Mouse (Mus musculus) embryonic facial prominence, embryonic 11.5 days (tissue): ENCODE data around the gene Rgs12. TPM values are rescaled to one million over a fixed set of nuclear protein-coding genes. Genes with fewer than 3 reads are reported as not detected.

Source experiments
- ATAC-seq: fragments of 200-750 bp; cut with Nextera tagmentation; replicated peaks from 2 replicates; pipeline ENCODE4 v1.8.0; 2017; ENCODE audit warnings: low read depth; ENCODE audit not compliant: insufficient number of reproducible peaks, low FRiP score, low TSS enrichment
- DNase-seq: peaks from one replicate; pipeline ENCODE4 v3.0.0-alpha.2; 2015; ENCODE audit warnings: low spot score
- H3K27ac ChIP-seq: fragments of 300-500 bp; sonication (generic); replicated peaks from 2 replicates; pipeline ENCODE4 v1.5.1; 2014; ENCODE audit warnings: mild to moderate bottlenecking, low read depth, low read length, control low read depth
- H3K27me3 ChIP-seq: fragments of 300-500 bp; sonication (generic); 2 replicates; pipeline ENCODE4 v1.6.1; 2014; ENCODE audit warnings: mild to moderate bottlenecking, low read length, moderate library complexity, mixed read lengths; ENCODE audit not compliant: control insufficient read depth, insufficient read depth
- H3K36me3 ChIP-seq: fragments of 300-500 bp; sonication (generic); replicated peaks from 2 replicates; pipeline ENCODE4 v1.6.1; 2014; ENCODE audit warnings: low read depth, mild to moderate bottlenecking, low read length, moderate library complexity, mixed read lengths; ENCODE audit not compliant: control insufficient read depth, insufficient read depth
- H3K4me1 ChIP-seq: fragments of 300-500 bp; sonication (generic); 2 replicates; pipeline ENCODE4 v1.6.1; 2014; ENCODE audit warnings: low read length, mixed read lengths; ENCODE audit not compliant: control insufficient read depth, insufficient read depth
- H3K4me2 ChIP-seq: fragments of 300-500 bp; sonication (generic); 2 replicates; pipeline ENCODE4 v1.6.1; 2014; ENCODE audit warnings: low read depth, mild to moderate bottlenecking, control low read depth, low read length, moderate library complexity
- H3K4me3 ChIP-seq: fragments of 300-500 bp; sonication (generic); 2 replicates; pipeline ENCODE4 v1.5.1; 2014; ENCODE audit warnings: low read depth, low read length, control low read depth
- H3K9ac ChIP-seq: fragments of 300-500 bp; sonication (generic); replicated peaks from 2 replicates; pipeline ENCODE4 v1.6.1; 2014; ENCODE audit warnings: mild to moderate bottlenecking, control low read depth, low read length
- H3K9me3 ChIP-seq: fragments of 300-500 bp; sonication (generic); replicated peaks from 2 replicates; pipeline ENCODE4 v1.6.1; 2016; ENCODE audit warnings: mild to moderate bottlenecking, low read length, inconsistent platforms, mixed read lengths; ENCODE audit not compliant: control insufficient read depth
- WGBS: fragments of 180-500 bp; shearing (Covaris S2); extraction: QIAGEN DNeasy Blood & Tissue Kit; methylation state at CpG from one replicate; pipeline ENCODE4 v1.1.7; 2014; 5-methylcytosine and 5-hydroxymethylcytosine counted together
- polyA plus RNA-seq: library from polyadenylated mRNA; unstranded; fragments of >200 nt; fragmentation: Nextera tagmentation; extraction: Ambion mirVana; gene quantifications from 2 replicates; pipeline ENCODE4 v1.2.1, GENCODE M21; 2014

Rgs12 gene
- polyA plus RNA-seq, 1 experiment from 2014 or later = 33.7 TPM

DNA sequence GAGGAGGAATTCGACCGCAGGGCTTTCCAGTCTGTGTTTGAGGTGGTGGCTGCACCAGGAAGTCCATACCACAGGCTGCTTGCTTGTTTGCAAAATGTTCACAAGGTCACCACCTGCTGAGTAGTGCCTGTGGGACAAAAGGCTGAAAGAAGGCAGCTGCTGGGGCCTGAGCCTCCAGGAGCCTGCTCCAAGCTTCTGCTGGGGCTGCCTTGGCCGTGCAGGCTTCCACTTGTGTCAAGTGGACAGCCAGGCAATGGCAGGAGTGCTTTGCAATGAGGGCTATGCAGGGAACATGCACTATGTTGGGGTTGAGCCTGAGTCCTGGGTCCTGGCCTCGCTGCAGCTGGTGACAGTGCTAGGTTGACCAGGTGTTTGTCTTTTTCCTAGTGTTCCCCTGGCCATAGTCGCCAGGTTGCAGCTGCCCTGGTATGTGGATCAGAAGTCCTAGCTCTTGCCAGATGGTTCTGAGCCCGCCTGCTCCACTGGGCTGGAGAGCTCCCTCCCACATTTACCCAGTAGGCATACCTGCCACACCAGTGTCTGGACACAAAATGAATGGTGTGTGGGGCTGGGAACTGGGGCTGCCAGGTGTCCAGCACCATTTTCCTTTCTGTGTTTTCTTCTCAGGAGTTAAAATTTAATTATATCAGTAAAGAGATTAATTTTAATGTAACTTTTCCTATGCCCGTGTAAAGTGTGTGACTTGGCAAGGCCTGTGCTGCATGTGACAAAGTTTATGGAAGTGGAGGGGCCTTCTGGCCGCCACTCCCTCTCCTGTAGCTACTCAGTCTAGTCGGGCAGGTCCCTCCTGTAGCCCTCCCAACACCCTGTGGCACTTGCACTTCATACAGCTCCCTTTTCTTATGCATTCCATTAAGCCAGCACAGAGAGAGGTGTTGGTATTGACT, 40.3 kb upstream of the Rgs12 start:
- no peak overlapping the region for H3K9ac ChIP-seq
- no peak for ATAC-seq
- WGBS = 81% methylated on average over 9 of the region's 9 CpGs
- peaks cover 8% of the 10 kb centered on the region; the same call in 1 of the 2 replicates for H3K36me3 ChIP-seq
- H3K27me3 ChIP-seq = no peaks in the 10 kb centered on the region
- H3K27ac ChIP-seq = no peak overlapping the region
- no peak for DNase-seq
- no peak overlapping the region for H3K4me2 ChIP-seq
- H3K4me1 ChIP-seq = no peaks in the 10 kb centered on the region
- H3K4me3 ChIP-seq = no peak overlapping the region
- no peaks in the 10 kb centered on the region for H3K9me3 ChIP-seq

DNA sequence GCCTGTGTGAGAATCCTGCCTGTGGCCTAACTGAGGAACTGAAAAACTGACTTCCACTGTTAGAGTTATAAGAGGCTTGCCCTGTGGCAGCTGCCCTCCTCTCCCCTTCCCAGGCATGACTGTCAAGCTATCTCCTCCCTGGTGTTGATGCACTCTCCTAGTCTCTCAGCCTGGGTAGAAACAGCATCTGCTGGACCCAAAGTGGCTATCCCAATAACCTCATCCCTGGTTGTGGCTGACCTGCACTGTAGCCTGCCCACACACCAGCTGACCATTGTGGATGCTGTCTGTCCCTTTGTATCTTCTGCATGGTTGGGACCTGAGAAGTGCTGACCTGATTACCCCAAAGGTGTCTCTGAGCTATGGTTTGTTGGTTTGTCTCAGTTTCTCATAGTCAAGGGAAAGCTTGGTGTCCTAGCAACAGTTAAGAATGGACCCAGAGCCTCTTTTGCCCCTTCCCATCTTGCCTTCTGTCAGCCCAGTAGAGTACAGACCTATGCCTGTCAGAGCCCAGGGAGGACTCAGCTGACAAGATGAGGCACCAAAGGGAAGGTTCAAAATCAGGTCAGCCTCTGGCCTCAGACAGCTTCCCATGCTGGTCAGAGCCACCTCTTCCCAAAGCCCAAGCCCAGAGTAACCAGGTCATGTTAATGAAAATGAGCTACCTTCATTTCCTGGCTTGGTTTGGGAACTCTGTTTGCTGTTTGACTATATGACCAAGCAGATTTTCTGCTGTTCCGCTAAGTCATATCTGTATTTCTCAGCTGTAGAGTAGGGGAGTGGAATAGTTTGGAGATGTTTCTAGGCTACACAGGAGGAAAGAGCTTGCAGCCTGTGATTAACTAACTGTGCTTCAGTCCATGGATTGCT, 39.4 kb upstream of the Rgs12 start:
- H3K9ac ChIP-seq = no peak overlapping the region
- ATAC-seq = no peak
- no peak overlapping the region for H3K4me2 ChIP-seq
- no peaks in the 10 kb centered on the region for H3K27me3 ChIP-seq
- H3K27ac ChIP-seq = no peak overlapping the region
- DNase-seq = no peak
- no peak overlapping the region for H3K4me3 ChIP-seq
- H3K36me3 ChIP-seq = peaks cover 4% of the 10 kb centered on the region; the same call in 1 of the 2 replicates
- no peaks in the 10 kb centered on the region for H3K4me1 ChIP-seq
- H3K9me3 ChIP-seq = no peaks in the 10 kb centered on the region
- 96% methylated on average over 1 of the region's 1 CpGs for WGBS

DNA sequence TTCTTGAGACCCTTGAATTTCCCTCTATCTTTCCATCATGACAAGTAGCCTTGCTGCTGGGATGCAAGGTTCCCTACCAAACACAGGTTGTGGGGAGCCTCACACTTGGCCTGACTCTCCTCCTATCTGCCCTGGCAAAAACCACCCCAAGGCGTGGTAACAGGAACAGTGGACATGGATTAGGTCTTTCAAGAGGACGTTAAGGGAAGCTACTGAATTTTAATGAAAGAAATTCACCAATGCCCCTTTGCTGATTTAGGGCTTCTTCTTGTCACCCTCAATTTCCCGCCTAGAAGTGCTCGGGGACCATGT, 38.8 kb upstream of the Rgs12 start:
- Histone ChIP-seq H3K27ac (no peak overlapping the region), H3K9ac (no peak overlapping the region), H3K9me3 (no peaks in the 10 kb centered on the region), H3K27me3 (no peaks in the 10 kb centered on the region), H3K36me3 (peaks cover 4% of the 10 kb centered on the region; the same call in 1 of the 2 replicates), H3K4me1 (no peaks in the 10 kb centered on the region), H3K4me3 (no peak overlapping the region), H3K4me2 (no peak overlapping the region)
- ATAC-seq = no peak
- 88% methylated on average over 4 of the region's 4 CpGs for WGBS
- no peak for DNase-seq

DNA sequence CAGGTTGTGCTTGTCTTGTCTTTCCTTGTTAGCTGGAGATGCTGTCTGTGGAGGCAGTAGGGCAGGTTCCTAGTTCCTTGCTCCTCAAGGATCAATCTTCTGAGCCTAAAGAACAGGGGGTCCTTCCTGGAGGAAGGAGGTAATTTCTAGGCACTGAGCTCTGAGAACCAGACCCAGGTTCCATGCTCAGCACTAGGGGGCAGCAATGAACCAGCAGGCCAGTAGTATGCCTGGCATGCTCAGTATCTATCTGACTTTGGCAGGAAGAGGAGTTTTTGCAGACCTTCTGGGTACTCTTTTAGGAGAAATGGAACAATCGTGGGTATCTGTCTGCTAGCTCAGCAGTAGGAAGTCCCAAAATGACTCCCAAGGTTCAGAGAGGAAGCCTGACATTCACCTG, 33.4 kb upstream of the Rgs12 start:
- H3K4me2 ChIP-seq = no peak overlapping the region
- WGBS = 36% methylated on average over 1 of the region's 1 CpGs
- no peaks in the 10 kb centered on the region for H3K36me3 ChIP-seq
- DNase-seq = peak; percentile 72
- H3K9me3 ChIP-seq = no peaks in the 10 kb centered on the region
- no peak overlapping the region for H3K27ac ChIP-seq
- no peak; the same call in 1 of the 2 replicates for ATAC-seq
- H3K27me3 ChIP-seq = no peaks in the 10 kb centered on the region
- no peak overlapping the region for H3K9ac ChIP-seq
- H3K4me1 ChIP-seq = no peaks in the 10 kb centered on the region
- no peak overlapping the region for H3K4me3 ChIP-seq

DNA sequence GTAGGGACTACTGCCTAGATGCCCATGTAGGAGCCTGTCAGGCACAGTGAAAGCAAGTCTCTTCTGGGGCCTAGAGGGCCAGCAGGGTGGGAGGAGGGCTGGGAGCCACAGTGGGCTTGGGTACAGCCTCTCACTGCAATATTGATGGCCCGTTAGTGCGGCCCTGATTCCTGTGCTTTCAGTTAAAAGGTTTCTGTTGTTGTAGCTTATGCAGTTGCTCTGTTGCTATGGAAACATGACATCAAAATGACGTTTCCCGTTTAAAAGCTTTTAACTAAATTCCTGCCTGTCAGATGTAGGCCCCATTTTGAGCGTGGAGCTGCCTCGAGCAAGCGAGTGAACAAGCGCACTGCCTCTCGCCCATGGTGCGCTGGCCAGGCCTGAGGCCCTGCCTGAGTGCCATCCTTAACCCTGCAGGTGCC, 32.0 kb upstream of the Rgs12 start:
- H3K9ac ChIP-seq = no peak overlapping the region; the same call in 1 of the 2 replicates
- no peak overlapping the region for H3K27ac ChIP-seq
- H3K4me1 ChIP-seq = no peaks in the 10 kb centered on the region
- H3K27me3 ChIP-seq = no peaks in the 10 kb centered on the region
- no peak overlapping the region for H3K4me2 ChIP-seq
- no peaks in the 10 kb centered on the region for H3K36me3 ChIP-seq
- ATAC-seq (no peak), DNase-seq (peak; percentile 28)
- H3K9me3 ChIP-seq = no peaks in the 10 kb centered on the region
- 69% methylated on average over 10 of the region's 10 CpGs for WGBS
- no peak overlapping the region for H3K4me3 ChIP-seq

DNA sequence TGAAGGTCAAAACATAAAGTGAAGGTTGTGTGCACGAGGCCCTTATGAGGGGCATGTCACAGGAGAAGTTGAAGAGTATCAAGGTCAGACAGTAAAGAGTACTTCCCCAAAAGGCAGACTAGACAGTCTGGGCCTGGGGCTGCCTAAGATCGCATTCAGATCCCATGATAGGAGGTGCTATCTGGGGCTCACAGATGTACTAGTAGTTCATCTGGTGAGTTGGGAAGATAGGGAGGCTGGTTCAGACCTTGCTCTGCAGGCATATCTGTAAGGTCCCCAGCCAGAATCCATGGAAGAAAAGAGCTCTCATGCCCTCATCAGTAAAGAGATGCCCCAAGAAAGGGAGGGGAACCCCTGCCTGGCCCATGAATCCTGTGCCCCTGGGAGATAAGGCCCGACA, 30.5 kb upstream of the Rgs12 start:
- no peaks in the 10 kb centered on the region for H3K4me1 ChIP-seq
- no peaks in the 10 kb centered on the region for H3K9me3 ChIP-seq
- H3K36me3 ChIP-seq = no peaks in the 10 kb centered on the region; the same call in 1 of the 2 replicates
- no peaks in the 10 kb centered on the region for H3K27me3 ChIP-seq
- no peak overlapping the region for H3K4me2 ChIP-seq
- no peak overlapping the region for H3K9ac ChIP-seq
- no peak for DNase-seq
- 86% methylated on average over 3 of the region's 3 CpGs for WGBS
- no peak overlapping the region for H3K4me3 ChIP-seq
- ATAC-seq = no peak
- no peak overlapping the region for H3K27ac ChIP-seq

DNA sequence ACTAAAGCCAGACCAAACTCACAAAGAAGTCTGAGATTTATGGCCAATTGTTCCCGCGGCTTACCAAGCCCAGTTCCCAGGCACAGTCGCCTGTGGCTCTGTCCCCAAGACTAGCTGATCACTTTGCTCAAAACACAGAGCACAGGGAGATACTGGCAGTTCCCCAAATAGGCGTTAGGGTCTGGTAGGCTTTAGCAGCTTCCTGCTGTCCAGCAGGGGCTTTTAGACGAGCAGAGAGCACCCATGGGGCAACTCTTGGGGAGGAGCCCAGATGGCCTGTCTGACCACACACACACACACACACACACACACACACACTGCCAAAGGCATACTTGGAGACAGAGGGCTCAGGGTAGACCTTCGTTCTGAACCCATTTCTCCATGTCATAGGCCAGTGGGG, 26.7 kb upstream of the Rgs12 start:
- H3K4me3 ChIP-seq = no peak overlapping the region
- no peak overlapping the region for H3K27ac ChIP-seq
- no peak overlapping the region for H3K9ac ChIP-seq
- no peaks in the 10 kb centered on the region for H3K27me3 ChIP-seq
- DNase-seq = no peak
- H3K4me1 ChIP-seq = no peaks in the 10 kb centered on the region
- H3K36me3 ChIP-seq = no peaks in the 10 kb centered on the region; the same call in 1 of the 2 replicates
- H3K9me3 ChIP-seq = no peaks in the 10 kb centered on the region
- no peak for ATAC-seq
- H3K4me2 ChIP-seq = no peak overlapping the region
- WGBS = 83% methylated on average over 6 of the region's 6 CpGs

DNA sequence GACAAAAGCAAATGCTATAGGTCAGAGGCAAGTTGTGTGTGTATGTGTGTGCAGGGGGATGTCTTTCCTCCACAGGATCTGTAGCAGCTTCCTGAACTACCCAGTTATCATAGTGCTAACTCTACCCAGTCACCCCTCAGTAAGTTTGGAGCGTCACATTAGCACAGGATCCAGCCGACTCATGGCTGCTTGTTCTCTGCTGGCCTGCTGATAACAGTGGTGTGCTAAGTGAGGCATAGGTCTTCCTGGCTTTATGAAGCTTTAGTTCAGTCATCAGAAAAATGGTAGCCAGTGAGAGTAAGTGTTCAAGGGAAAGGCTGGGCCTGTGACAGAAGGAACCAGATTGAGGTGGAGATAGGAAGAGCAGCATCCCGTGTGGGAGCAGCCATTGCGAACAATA, 25.3 kb upstream of the Rgs12 start:
- no peak overlapping the region for H3K9ac ChIP-seq
- no peaks in the 10 kb centered on the region for H3K4me1 ChIP-seq
- H3K9me3 ChIP-seq = no peaks in the 10 kb centered on the region
- no peaks in the 10 kb centered on the region; the same call in 1 of the 2 replicates for H3K36me3 ChIP-seq
- no peak for DNase-seq
- H3K4me3 ChIP-seq = no peak overlapping the region
- no peak for ATAC-seq
- no peaks in the 10 kb centered on the region for H3K27me3 ChIP-seq
- no peak overlapping the region for H3K4me2 ChIP-seq
- 87% methylated on average over 4 of the region's 4 CpGs for WGBS
- no peak overlapping the region for H3K27ac ChIP-seq
